Mouse (Mus musculus) limb, embryonic 12.5 days (tissue): Measurements from ENCODE around the gene Acsl6. TPM values are rescaled to one million over a fixed set of nuclear protein-coding genes. Genes with fewer than 3 reads are reported as not detected.

Experiments used
- ATAC-seq: fragments of 200-750 bp; cut with Nextera tagmentation; 2 replicates; pipeline ENCODE4 v1.8.0; 2017; ENCODE audit warnings: low read depth, moderate TSS enrichment; ENCODE audit not compliant: insufficient number of reproducible peaks, insufficient read depth, low FRiP score, low TSS enrichment
- H3K27ac ChIP-seq: fragments of 300-500 bp; sonication (generic); 2 replicates; pipeline ENCODE4 v1.5.1; 2016; ENCODE audit warnings: mild to moderate bottlenecking, moderate library complexity
- H3K27me3 ChIP-seq: fragments of 300-500 bp; sonication (generic); 2 replicates; pipeline ENCODE4 v1.6.1; 2016; ENCODE audit warnings: mild to moderate bottlenecking, moderate library complexity
- H3K36me3 ChIP-seq: fragments of 300-500 bp; sonication (generic); 2 replicates; pipeline ENCODE4 v1.6.1; 2016; ENCODE audit warnings: mild to moderate bottlenecking, moderate library complexity
- H3K4me1 ChIP-seq: fragments of 300-500 bp; sonication (generic); replicated peaks from 2 replicates; pipeline ENCODE4 v1.6.1; 2016
- H3K4me2 ChIP-seq: fragments of 300-500 bp; sonication (generic); 2 replicates; pipeline ENCODE4 v1.6.1; 2016; ENCODE audit warnings: mild to moderate bottlenecking, moderate library complexity
- H3K4me3 ChIP-seq: fragments of 300-500 bp; sonication (generic); replicated peaks from 2 replicates; pipeline ENCODE4 v1.5.1; 2016; ENCODE audit warnings: mild to moderate bottlenecking
- H3K9ac ChIP-seq: fragments of 300-500 bp; sonication (generic); replicated peaks from 2 replicates; pipeline ENCODE4 v1.6.1; 2016; ENCODE audit warnings: mild to moderate bottlenecking, moderate library complexity
- H3K9me3 ChIP-seq: fragments of 300-500 bp; sonication (generic); 2 replicates; pipeline ENCODE4 v1.6.1; 2016; ENCODE audit warnings: mild to moderate bottlenecking, moderate library complexity
- WGBS: fragments of 180-500 bp; shearing (Covaris S2); methylation state at CpG from one replicate; pipeline ENCODE4 v1.1.7; 2016; 5-methylcytosine and 5-hydroxymethylcytosine counted together
- polyA plus RNA-seq: library from polyadenylated mRNA; unstranded; fragments of >200 nt; fragmentation: Nextera tagmentation; extraction: Ambion mirVana; gene quantifications from 2 replicates; pipeline ENCODE4 v1.2.1, GENCODE M21; 2016

The Acsl6 gene
- polyA plus RNA-seq, 1 experiment from 2014 or later = 2.8 TPM

DNA sequence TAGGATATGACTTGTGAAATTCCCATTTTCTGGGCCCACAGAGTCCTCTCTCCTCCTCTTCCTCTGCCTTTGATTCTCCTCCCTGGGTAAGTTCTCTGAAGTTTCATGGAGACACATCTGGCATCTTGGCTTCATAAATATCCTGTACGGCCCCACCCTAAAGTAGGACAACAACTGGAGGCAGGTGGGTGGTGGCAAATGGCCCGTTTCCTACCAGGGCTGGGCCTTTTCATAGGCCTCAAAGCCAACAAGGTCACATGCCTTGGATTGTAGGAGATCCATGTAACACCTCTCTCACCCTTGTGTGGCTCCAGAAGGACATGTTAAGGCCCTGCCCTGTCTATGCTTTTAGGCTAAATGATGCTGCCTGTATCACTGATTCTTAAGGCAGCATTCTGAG lies 7.0 kb downstream of the Acsl6 start:
- WGBS = 52% methylated on average over 2 of the region's 2 CpGs
- Histone ChIP-seq H3K4me3 (no peak overlapping the region), H3K36me3 (no peaks in the 10 kb centered on the region), H3K9me3 (no peaks in the 10 kb centered on the region), H3K9ac (no peak overlapping the region), H3K27ac (no peak overlapping the region), H3K4me2 (no peak overlapping the region), H3K27me3 (no peaks in the 10 kb centered on the region; the same call in 1 of the 2 replicates), H3K4me1 (peaks cover 21% of the 10 kb centered on the region)
- no peak for ATAC-seq

DNA sequence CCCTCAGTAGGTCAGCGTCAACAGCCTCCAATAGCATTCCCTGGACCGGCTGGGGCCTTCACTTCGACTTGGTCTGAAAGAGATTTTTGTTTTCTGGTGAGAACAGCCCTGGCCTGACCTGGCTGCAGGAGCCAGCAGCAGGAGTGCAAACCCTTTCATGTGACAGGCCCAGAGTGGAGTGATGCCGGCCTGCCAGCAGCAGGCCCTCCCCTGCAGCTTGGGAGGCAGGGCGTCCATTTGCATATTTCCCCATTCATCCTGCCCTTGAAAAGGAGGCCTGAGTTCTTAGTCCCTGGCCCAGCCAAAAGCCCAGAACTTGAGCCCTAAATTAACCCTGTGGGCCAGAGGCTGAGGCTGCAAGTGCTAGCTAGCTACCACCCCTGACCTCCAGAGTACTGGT lies 8.4 kb downstream of the Acsl6 start:
- Histone ChIP-seq H3K27ac (peak overlapping the region; percentile 54), H3K27me3 (no peaks in the 10 kb centered on the region), H3K4me3 (no peak overlapping the region), H3K36me3 (no peaks in the 10 kb centered on the region), H3K4me1 (peaks cover 21% of the 10 kb centered on the region), H3K9ac (no peak overlapping the region), H3K9me3 (no peaks in the 10 kb centered on the region), H3K4me2 (no peak overlapping the region)
- no peak for ATAC-seq
- 4% methylated on average over 5 of the region's 5 CpGs for WGBS

DNA sequence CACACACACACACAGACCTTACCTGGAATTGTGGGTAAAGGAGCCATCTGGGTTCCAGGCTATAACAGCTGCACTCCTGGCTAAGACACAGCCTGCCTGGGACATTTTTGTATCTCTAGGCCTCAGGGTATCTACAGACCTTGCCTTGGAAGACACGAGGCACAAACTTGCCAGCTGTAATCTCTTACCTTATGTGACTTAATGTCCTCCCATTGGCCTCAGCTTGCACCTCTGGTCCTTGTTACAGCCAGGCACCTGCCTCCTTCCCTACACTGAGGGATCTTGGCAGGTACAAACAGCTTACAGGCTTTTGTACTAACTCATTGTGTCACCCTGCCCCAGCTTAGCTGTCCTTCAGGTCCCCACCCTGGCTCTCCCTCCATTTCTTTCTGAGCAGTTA lies 9.0 kb downstream of the Acsl6 start:
- H3K4me2 ChIP-seq = no peak overlapping the region
- no peaks in the 10 kb centered on the region for H3K9me3 ChIP-seq
- no peaks in the 10 kb centered on the region for H3K27me3 ChIP-seq
- no peak overlapping the region for H3K4me3 ChIP-seq
- H3K9ac ChIP-seq = no peak overlapping the region
- H3K4me1 ChIP-seq = peaks cover 21% of the 10 kb centered on the region
- no peak for ATAC-seq
- H3K36me3 ChIP-seq = no peaks in the 10 kb centered on the region
- H3K27ac ChIP-seq = no peak overlapping the region
- WGBS = 11% methylated on average over 1 of the region's 1 CpGs

DNA sequence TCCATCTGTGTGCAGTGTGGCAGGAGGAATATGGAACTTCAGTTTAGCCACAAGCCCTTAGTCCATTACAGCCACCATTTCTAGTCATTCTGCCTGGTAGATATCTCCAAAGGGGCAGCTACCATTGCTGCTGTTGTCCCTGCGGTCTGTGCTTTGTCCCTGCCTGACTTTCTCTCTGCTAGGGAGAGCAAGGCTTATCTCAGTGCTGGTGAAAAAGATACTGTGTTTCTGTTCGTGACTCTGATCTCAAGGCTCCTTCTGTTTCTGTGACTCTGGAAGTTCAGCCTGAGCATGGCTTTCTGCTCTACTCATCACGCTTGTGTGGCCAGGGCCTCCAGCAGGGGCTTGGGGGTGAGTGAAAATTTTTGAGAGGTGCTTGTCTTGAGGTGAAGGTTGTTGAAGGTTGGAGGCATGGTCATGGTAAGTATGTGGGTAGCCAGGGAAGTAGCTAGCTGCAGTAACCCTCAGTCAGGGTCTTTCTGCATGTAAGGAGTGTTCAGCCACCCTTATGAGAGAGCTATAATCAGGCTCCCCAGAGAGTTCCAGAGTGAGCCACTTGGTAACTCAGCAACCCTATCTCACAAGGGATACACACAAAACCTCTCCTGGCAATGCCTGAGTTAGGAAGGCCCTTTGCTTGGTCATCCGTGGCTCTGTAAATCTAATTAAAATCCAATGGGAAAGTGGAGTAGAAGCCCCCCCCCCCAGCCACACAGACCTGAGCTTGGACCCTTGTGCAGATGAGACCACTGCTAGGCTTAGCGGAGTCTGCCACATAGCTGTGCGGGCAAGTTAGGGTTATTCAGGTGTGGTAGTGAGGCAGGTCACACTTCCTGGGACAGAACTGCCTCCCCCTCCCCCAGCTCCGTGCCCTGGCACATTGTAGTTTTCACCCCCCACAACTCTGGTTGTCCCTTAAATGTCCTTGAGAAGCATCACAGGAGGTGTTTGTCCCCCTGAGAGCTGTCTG lies 10.1 kb downstream of the Acsl6 start:
- H3K4me1 ChIP-seq = peaks cover 21% of the 10 kb centered on the region
- no peak overlapping the region for H3K9ac ChIP-seq
- H3K27ac ChIP-seq = no peak overlapping the region
- H3K27me3 ChIP-seq = no peaks in the 10 kb centered on the region
- ATAC-seq = no peak
- 70% methylated on average over 7 of the region's 7 CpGs for whole genome bisulfite sequencing
- no peaks in the 10 kb centered on the region for H3K9me3 ChIP-seq
- H3K36me3 ChIP-seq = no peaks in the 10 kb centered on the region
- no peak overlapping the region for H3K4me3 ChIP-seq
- H3K4me2 ChIP-seq = no peak overlapping the region

DNA sequence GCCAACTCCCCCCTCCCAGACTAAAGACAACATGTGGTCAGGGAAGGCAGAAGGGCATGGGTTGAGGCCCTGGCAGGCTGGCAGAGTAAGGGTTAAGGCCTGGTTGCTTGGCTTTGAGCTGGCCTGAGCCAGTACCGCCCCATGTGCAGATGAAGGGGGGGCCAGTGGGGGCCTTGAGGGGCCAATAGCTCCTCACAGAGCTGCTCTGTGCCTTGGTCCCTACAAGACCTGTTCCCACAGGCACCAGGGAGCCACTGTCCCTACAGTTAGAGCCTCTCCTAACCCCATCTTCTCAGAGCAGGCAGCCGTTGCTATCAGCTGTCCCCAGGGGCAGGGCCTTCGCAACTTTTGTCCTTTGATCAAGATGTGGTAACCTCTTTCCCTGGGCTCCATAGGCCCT lies 11.1 kb downstream of the Acsl6 start:
- Histone ChIP-seq H3K4me2 (no peak overlapping the region), H3K27me3 (no peaks in the 10 kb centered on the region), H3K9ac (no peak overlapping the region), H3K9me3 (no peaks in the 10 kb centered on the region), H3K27ac (no peak overlapping the region), H3K36me3 (no peaks in the 10 kb centered on the region), H3K4me1 (peaks cover 21% of the 10 kb centered on the region), H3K4me3 (no peak overlapping the region)
- 14% methylated on average over 3 of the region's 3 CpGs for WGBS
- ATAC-seq = no peak

DNA sequence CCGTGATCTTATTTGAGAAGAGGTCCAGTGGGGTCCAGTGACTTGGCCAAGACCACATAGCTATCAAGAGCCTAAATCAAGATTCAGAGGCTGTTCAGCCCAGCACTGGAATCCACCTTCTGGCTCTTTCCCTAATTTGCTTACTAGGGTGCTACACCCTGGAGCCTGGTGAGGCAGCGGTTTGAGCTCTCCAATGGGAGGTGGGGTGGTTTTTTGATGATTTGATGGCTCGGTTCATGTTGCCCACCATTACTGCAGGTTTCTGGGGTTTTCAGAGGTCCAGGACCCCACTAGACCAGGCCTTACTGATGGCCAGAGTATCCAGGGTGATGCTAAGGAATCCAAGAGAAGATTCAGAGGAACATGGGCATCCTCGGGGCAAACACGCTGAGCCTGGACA lies 11.7 kb downstream of the Acsl6 start:
- no peaks in the 10 kb centered on the region for H3K36me3 ChIP-seq
- no peak overlapping the region for H3K27ac ChIP-seq
- 90% methylated on average over 5 of the region's 5 CpGs for WGBS
- no peak overlapping the region for H3K4me3 ChIP-seq
- H3K27me3 ChIP-seq = no peaks in the 10 kb centered on the region
- ATAC-seq = no peak
- H3K9ac ChIP-seq = no peak overlapping the region
- H3K9me3 ChIP-seq = no peaks in the 10 kb centered on the region
- peaks cover 21% of the 10 kb centered on the region for H3K4me1 ChIP-seq
- no peak overlapping the region for H3K4me2 ChIP-seq

DNA sequence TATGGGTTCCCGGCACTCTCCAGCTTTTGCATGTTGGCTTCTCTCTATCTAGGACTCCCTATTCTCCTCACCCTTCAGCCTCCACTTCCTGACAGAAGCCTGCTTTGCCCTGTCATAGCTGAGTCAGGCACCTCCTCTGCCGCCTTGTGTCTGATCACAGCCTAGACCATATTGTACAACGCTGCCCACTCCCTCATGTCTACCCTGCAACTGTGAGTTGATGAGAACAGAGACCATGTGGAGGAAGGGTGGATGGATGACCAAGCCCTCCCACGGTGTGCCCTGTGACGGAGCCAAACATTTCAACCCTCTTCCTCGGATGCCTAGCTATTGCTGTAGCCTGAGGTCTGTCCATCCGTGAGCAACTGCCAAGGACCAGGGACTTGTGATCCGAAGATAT lies 13.8 kb downstream of the Acsl6 start:
- H3K4me3 ChIP-seq = no peak overlapping the region
- no peaks in the 10 kb centered on the region for H3K27me3 ChIP-seq
- no peak for ATAC-seq
- 89% methylated on average over 8 of the region's 8 CpGs for WGBS
- H3K9ac ChIP-seq = no peak overlapping the region
- no peaks in the 10 kb centered on the region for H3K9me3 ChIP-seq
- no peaks in the 10 kb centered on the region for H3K36me3 ChIP-seq
- H3K27ac ChIP-seq = no peak overlapping the region
- H3K4me1 ChIP-seq = peaks cover 10% of the 10 kb centered on the region
- H3K4me2 ChIP-seq = no peak overlapping the region

DNA sequence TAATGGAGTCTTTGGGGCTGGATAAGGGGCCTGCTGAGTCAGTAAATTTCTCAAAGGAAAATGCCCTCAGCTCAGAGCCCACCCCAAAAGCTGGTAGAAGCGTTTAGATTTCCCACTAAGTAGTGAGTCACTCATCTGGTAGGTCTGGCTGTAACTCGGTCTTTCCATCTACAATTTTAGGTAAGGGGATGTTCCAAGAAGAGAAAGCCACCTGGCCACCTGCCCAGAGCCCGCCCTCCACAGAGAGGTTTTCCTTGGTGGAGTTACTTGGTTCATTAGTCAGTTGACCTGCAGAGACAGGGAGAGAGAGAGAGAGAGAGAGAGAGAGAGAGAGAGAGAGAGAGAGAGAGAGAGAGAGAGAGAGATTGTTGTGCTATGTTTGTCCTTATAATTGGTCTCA lies 14.2 kb downstream of the Acsl6 start:
- Histone ChIP-seq H3K27ac (no peak overlapping the region), H3K9me3 (no peaks in the 10 kb centered on the region), H3K4me2 (no peak overlapping the region), H3K4me3 (no peak overlapping the region), H3K9ac (no peak overlapping the region), H3K4me1 (peaks cover 7% of the 10 kb centered on the region), H3K36me3 (no peaks in the 10 kb centered on the region), H3K27me3 (no peaks in the 10 kb centered on the region)
- 81% methylated on average over 3 of the region's 3 CpGs for whole genome bisulfite sequencing
- no peak for ATAC-seq

DNA sequence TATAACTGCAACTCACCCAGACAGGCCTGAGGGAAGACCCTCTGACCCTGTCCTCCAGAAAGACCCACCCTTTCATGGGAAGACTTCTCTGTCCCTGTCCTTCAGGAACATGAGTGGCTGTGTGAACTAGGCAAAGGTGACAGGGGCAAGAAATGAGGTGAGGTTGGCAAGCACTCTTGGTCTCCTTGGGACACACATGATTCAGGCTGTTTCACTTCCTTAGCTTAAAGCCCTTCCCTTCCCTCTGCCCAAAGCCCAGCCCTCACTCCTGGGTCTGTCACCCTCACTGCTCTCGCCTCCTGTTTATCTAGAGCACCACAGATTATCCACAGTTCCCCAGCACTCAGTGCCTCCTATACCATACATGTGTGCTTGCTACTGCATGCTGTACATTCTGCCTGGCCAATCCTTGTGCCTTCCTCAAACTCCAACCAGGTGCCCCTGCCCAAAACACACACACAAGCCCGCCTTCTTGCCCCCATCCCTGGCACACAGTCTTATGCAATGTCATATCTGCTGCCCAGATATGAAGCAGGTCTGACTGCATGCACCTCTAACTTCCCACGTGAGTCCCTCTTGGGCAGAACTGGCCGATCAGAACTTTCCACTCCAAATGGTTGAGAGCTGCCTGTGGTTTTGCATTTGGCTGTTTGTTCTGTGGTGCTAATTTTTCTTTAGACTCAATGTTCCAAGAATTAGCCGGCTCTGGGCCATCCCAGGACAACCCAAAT lies 18.4 kb downstream of the Acsl6 start:
- Histone ChIP-seq H3K4me2 (no peak overlapping the region), H3K9me3 (no peaks in the 10 kb centered on the region), H3K4me3 (no peak overlapping the region), H3K36me3 (no peaks in the 10 kb centered on the region), H3K4me1 (no peaks in the 10 kb centered on the region), H3K27ac (no peak overlapping the region), H3K9ac (no peak overlapping the region), H3K27me3 (no peaks in the 10 kb centered on the region)
- 77% methylated on average over 5 of the region's 5 CpGs for WGBS
- no peak for ATAC-seq

DNA sequence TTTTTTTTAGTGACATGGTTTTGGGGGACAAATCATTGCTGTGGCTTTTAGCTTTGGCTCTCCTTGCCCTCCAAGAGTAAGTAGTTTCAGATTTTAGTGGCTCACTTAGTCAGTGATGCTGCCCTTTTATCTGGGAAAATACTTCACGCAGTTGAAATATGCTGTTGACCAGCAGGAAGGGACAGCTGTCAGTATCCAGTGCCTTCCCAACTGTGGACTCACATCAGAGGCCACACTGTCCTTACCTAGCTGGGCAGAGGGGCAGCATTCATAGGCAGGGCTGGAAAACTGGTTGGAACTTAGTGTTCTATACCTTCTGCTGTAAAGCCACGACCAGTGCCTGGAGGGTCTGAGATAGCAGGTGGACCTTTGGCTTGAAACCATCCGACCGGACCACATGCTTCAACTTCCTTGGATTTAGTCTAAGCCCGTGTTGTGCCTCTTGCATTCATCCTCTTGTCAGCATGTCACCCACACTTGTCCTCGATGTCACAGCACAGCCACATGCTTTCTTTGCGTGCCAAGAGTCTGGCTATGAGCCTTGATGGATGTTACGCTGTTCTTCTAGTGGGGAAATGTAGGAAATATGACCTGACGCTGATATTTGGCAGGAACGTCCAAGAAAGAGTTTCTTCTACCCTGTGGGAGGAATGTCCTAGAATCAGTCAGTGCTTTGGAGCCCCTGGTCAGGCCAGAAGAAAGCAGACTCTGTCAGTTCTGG lies 28.0 kb downstream of the Acsl6 start:
- Histone ChIP-seq H3K27ac (no peak overlapping the region), H3K27me3 (no peaks in the 10 kb centered on the region), H3K4me2 (no peak overlapping the region), H3K4me1 (no peaks in the 10 kb centered on the region), H3K36me3 (no peaks in the 10 kb centered on the region), H3K9me3 (no peaks in the 10 kb centered on the region), H3K9ac (no peak overlapping the region), H3K4me3 (no peak overlapping the region)
- 82% methylated on average over 10 of the region's 10 CpGs for WGBS
- no peak for ATAC-seq

DNA sequence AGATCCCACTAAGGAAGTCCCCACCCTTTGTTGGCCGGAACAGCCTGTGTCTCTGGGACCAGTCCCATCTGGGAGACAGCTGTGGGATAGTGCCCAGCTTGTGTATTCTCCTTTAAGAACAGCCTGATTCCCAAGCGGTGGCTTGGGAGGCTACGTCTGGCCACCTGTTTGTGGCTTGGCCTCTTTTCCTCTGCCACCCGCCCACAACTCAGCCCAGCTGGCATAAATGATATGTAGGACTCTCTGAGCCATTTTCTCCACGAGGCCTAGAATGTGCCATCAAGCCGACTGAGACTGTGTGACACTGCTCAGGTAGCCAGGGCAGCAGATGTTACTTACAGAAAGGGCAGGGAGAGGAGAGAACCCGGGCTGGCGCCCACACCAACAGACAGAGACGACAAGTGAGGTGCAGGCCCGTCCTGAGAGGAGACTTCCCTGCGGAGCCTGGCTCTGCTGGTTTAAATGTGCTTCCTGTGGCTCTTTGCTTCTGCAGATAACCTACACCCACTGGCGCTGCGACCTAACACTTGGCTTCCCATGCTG lies 32.6 kb downstream of the Acsl6 start:
- no peaks in the 10 kb centered on the region for H3K9me3 ChIP-seq
- no peak overlapping the region for H3K4me2 ChIP-seq
- no peaks in the 10 kb centered on the region for H3K4me1 ChIP-seq
- WGBS = 33% methylated on average over 13 of the region's 13 CpGs
- H3K9ac ChIP-seq = no peak overlapping the region
- no peak for ATAC-seq
- no peak overlapping the region for H3K4me3 ChIP-seq
- no peaks in the 10 kb centered on the region for H3K27me3 ChIP-seq
- no peak overlapping the region for H3K27ac ChIP-seq
- H3K36me3 ChIP-seq = no peaks in the 10 kb centered on the region
